Mouse (Mus musculus) ES-Bruce4 (cell line): Measurements from ENCODE around the gene Arhgap15.

Experiments used
- EP300 ChIP-seq: IDR thresholded peaks from 2 replicates; pipeline ENCODE4 v1.6.1; 2011; ENCODE audit warnings: low read depth, low read length; ENCODE audit not compliant: insufficient read depth
- POLR2A ChIP-seq: IDR thresholded peaks from one replicate; pipeline ENCODE4 v1.8.1; 2011; ENCODE audit warnings: low read length; ENCODE audit not compliant: insufficient read depth

DNA sequence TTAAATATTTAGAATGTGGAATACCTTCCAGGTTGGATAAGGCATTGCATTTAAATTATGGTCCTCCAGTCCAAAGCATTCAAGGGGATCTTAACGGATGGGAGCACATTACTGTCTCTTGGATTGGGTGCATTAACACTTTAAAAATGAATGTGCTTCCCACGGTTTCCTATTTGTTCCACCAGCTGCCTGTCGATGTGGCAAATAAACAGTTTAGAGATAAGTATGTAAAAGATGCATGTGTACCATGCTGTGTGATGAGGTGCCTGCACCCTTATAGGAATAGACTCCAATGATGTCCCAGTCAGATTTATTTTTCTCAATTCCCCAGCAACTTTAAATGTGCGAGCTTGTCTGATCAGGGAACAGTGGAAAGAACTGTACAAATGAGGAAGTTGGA lies 332.6 kb downstream of the Arhgap15 start:
- TF ChIP-seq EP300 (no peak), POLR2A (no peak)
